Mouse (Mus musculus): ENCODE measurements around the gene Clec4b1.
"Not testable (repeated sequence)": the region's sequence is repeated elsewhere in the genome, so short reads cannot be mapped to it uniquely, and the experiment has no call there.

The Clec4b1 gene

DNA sequence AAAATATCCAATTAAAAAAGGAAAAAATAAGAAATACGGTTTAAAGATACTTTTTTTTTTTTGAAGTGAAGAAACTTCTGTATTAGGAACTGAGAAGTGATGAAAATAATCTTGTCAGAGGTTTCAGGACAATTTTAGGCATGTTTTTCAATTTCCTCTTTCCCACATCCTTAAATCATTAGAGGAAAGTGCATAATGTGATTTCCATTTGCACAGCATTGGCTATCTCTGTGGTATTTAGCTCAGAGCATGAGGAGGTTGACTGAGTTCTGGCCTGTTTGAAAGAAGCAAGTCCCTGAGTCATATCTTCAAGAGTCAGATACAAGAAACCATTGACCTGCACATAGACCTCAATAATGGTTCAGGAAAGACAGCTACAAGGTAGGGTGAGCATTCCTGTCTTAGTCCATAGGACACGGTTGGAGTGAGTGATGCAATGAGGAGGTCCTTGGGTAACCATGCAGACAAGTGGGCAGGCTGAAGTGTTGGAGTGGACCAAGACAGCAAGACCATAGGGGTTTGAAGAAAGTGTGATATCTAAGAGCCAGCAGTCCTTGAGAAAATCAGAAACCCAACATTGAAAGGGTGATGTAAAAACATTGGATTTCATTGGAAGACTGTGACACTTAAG, at the start of gene Clec4b1:
Gene Clec4b1, plus strand, starts transcription at position 221 of the 631 bp plus-strand sequence.
- DNase-seq (ENCODE audit: low spot score), result no peak

DNA sequence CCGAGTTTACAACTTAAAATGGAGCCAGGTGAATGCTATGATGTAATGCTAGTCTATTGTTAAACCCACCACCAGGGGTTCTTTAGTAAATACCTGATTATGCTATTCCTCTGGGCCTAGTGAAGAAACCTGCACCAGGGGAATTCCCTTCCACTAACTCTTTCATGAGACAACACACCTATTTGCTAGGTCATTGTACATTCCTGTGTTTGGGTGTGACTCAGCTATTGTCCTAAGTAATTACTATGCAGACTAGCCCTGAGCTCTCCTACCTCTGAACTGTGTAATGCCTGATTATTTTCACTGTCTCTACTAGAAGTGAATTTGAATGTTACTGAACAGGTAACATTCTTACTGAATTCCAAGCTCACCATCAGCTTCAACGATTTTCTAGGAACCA, 45.1 kb upstream of the Clec4b1 start:
- DNase-seq (ENCODE audit: low spot score), result not testable (repeated sequence)

DNA sequence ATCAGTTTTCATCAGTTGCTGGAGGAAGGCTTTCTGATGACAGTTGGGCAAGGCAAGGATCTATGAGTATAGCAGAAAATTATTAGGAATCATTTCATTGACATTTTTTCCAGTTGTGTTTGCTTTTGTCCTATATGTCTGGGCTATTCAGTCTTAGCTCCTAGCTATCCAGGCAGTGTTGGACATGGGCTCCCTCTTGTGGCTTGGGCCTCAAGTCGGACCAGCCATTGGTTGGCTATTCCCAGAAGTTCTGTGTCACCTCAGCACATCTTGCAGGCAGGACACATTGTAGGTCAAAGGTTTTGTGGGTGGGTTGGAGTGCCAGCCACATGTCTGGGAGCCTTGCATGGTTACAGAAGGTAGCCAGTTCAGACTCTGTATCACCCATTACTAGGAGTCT, 44.2 kb upstream of the Clec4b1 start:
- no peak for DNase-seq (ENCODE audit: low spot score)

DNA sequence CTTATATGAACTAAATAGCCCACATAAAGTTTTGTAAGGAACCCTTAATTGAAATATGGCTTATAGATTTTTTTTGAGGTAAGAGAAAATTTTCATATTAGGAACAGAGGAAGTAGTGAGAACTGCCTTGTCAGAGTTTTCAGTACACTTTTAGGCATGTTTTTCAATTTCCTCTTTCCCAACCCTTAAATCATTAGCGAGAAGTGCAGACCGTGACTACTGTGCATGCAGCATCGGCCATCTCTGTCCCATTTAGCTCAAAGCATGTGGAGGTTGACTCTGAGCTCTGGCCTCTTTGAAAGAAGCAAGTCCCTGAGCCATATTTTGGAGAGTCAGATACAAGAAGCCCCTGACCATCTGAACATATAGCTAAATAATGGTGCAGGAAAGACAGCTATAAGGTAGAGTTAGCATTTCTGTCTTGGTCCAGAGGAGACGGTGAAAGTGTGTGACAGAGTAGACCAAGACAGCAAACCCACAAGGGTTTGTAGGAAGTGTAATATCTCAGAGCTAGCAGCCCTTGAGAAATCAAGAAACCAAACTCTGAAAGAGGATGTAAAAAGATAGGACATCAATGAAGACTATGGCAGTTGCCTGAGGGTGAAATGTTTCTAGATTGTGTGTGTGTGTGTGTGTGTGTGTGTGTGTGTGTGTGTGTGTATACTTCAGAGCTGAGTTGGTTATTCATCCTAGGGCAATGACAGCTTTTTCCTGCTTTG, 45.5 kb downstream of the Clec4b1 start:
- no peak for DNase-seq (ENCODE audit: low spot score)

DNA sequence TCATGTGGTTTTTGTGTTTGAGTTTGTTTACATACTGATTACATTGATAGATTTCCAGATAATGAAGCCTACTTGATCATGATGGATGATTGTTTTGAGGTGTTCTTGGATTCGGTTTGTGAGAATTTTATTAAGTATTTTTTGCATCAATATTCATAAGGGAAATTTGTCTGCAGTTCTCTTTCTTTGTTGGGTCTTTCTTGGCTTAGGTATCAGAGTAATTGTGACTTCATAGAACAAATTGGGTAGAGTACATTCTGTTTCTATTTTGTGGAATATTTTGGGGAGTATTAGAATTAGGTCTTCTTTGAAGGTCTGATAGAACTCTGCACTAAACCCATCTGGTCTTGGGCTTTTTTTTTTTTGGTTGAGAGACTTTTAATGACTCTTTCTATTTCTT, 56.4 kb downstream of the Clec4b1 start, which contains the start of gene Clec4a2:
Gene Clec4a2, plus strand, starts transcription at position 301 of the 400 bp plus-strand sequence.
- DNase-seq (ENCODE audit: low spot score), result not testable (repeated sequence)
